In genomic region chr6:126955734-126956133, GRCm38 (mm10) we compare ENCODE assay signal across 9 mouse cellular contexts. TPM values are rescaled to one million over a fixed set of nuclear protein-coding genes. Genes with fewer than 3 reads are reported as not detected.
DNase-seq lines count a peak whose midpoint lies in the region; ATAC-seq and TF ChIP-seq lines count a peak whose summit lies in the region.
"Had no signal": no experiment of that assay in that cellular context is flagged by ENCODE, and none has a peak within 500 bp of the region (broad histone marks: within the 10 kb centered on the region; RNA-seq: fewer than 3 reads in every experiment).

No protein-coding gene starts in this region.

- H3K9me3 ChIP-seq in ES-E14 (ENCODE audit: control insufficient read depth, insufficient read depth, low read depth, low read length), result no peaks in the 10 kb centered on the region

- peak; percentile 72 for ATAC-seq in cerebellum, adult (ENCODE audit: insufficient number of reproducible peaks, low FRiP score, low TSS enrichment)

- TF ChIP-seq POLR2A in lung, adult 2 months (IDR thresholded peaks at IDR 0.05; ENCODE audit: borderline replicate concordance, extremely low read depth, low read depth, low read length), result no peak

- peaks cover 2% of the 10 kb centered on the region; the same call in 1 of the 2 replicates for H3K36me3 ChIP-seq in ES-E14 (ENCODE audit: control insufficient read depth, insufficient read depth, low read length, poor library complexity, severe bottlenecking)

- in situ Hi-C loops in ES-E14 (cut with MboI; ENCODE audit: low sequenced_read_pairs in 2 of 2, unreplicated experiment in 2 of 2), result no loop called here

- no peak overlapping the region for H3K27ac ChIP-seq in ES-E14 (ENCODE audit: insufficient read depth, low read depth, low read length, poor library complexity, severe bottlenecking)

- H3K4me3 ChIP-seq in ES-E14 (ENCODE audit: insufficient read depth in 1 of 2, low read depth in 1 of 2, low read length in 2 of 2, poor library complexity in 1 of 2, severe bottlenecking in 1 of 2), result no peak overlapping the region
- no peak overlapping the region for H3K4me3 ChIP-seq in lung, adult 2 months (replicated peaks; ENCODE audit: extremely low read depth, low read depth, low read length)

- TF ChIP-seq CTCF in lung, adult 2 months (IDR thresholded peaks at IDR 0.05; ENCODE audit: insufficient read depth, low read length), result peak; percentile 91

- no peaks in the 10 kb centered on the region for H3K4me1 ChIP-seq in ES-E14 (ENCODE audit: control insufficient read depth in 2 of 2, insufficient read depth in 2 of 2, low read length in 2 of 2, poor library complexity in 1 of 2)
- H3K4me1 ChIP-seq in lung, adult 2 months (ENCODE audit: control insufficient read depth, insufficient read depth, low read length), result no peaks in the 10 kb centered on the region

- WGBS in lung, adult 2 months, result 6% methylated on average over 10 of the region's 10 CpGs

- H3K9ac ChIP-seq in ES-E14 (ENCODE audit: insufficient read depth, low read depth, low read length, poor library complexity, severe bottlenecking), result no peak overlapping the region

- DNase-seq in 3134 (ENCODE audit: extremely low read depth, insufficient read length, low spot score) (peak; percentile 25), ES-E14 (ENCODE audit: low read depth, low spot score) (peak; percentile 75)
- peak; percentile 33 to 77 for DNase-seq in frontal cortex, postnatal 14 days (ENCODE audit: low spot score in 2 of 2)
- DNase-seq in kidney, postnatal 25 days, result peak; percentile 73 to 86
- DNase-seq in lung, adult 2 months, result peak; percentile 62
- peak; percentile 83 for DNase-seq in right cerebral cortex, adult 2 months (ENCODE audit: low spot score in 2 of 2)
- DNase-seq in urinary bladder, postnatal 10 days (ENCODE audit: low spot score), result peak; percentile 35

TF ChIP-seq in ES-E14, 5 proteins besides CTCF, POLR2A, EP300 and RAD21:
- TF ChIP-seq ZNF384 (IDR thresholded peaks at IDR 0.05; ENCODE audit: low read depth, low read length) (no peak), ZC3H11A (IDR thresholded peaks at IDR 0.05; ENCODE audit: borderline replicate concordance, low read depth, low read length) (no peak), MAFK (IDR thresholded peaks at IDR 0.05; ENCODE audit: insufficient read depth, low read depth, low read length) (no peak), CHD2 (IDR thresholded peaks at IDR 0.05; ENCODE audit: low read depth, low read length) (no peak), HCFC1 (IDR thresholded peaks at IDR 0.05; ENCODE audit: borderline replicate concordance, insufficient read depth, low read length) (no peak)

RNA-seq across cellular contexts. Expression of gene D6Wsu163e, which starts 16.0 kb away (rescaled TPM):
- 11.6 and 20.3 TPM in 2 replicates for total RNA-seq in ES-E14 (2012; rRNA removed)
- polyA plus RNA-seq in lung, adult 2 months (2012; rRNA removed), result 3.0 and 5.8 TPM in 2 replicates

RNA-seq across cellular contexts. Expression of gene Rad51ap1, which starts 16.3 kb away (rescaled TPM):
- total RNA-seq in ES-E14 (2012; rRNA removed), result 40.5 and 40.6 TPM in 2 replicates
- polyA plus RNA-seq in lung, adult 2 months (2012; rRNA removed), result 0.48 and 1.1 TPM in 2 replicates

RNA-seq across cellular contexts. Expression of gene Dyrk4, which starts 34.1 kb away (rescaled TPM):
- total RNA-seq in ES-E14 (2012; rRNA removed), result 0.74 and 1.3 TPM in 2 replicates
- 0.07 and 0.10 TPM in 2 replicates for polyA plus RNA-seq in lung, adult 2 months (2012; rRNA removed)
- polyA plus RNA-seq: heart, embryonic 14.5 days had no signal

RNA-seq across cellular contexts. Expression of gene Fgf6, which starts 59.7 kb away (rescaled TPM):
- total RNA-seq in ES-E14 (2012; rRNA removed), result not detected in 2 replicates
- 0.07 TPM in 1 of 2 replicates, not detected in the other for polyA plus RNA-seq in lung, adult 2 months (2012; rRNA removed)

Comparison
In these comparisons a context has a peak if more than half of its experiments do, and no peak if none do; other contexts are left out.
1. DNase-seq: peak in every context shown above with its lines; median percentile 83 in right cerebral cortex, adult 2 months; 80 in kidney, postnatal 25 days; 75 in ES-E14; 62 in lung, adult 2 months; 55 in frontal cortex, postnatal 14 days; 35 in urinary bladder, postnatal 10 days; 25 in 3134.